Mouse (Mus musculus) heart, embryonic 12.5 days (tissue): ENCODE data around the gene Lrp1. TPM values are rescaled to one million over a fixed set of nuclear protein-coding genes. Genes with fewer than 3 reads are reported as not detected.
A peak's percentile ranks its signal among the peaks of the same experiment; 100 is the strongest.

Experiments used
- ATAC-seq: fragments of 200-750 bp; cut with Nextera tagmentation; 2 replicates; pipeline ENCODE4 v1.8.0; 2017; ENCODE audit warnings: moderate TSS enrichment, moderate library complexity; ENCODE audit not compliant: insufficient number of reproducible peaks, low FRiP score
- H3K27ac ChIP-seq: fragments of 300-500 bp; sonication (generic); 2 replicates; pipeline ENCODE4 v1.5.1; 2016; ENCODE audit warnings: mild to moderate bottlenecking, moderate library complexity; ENCODE audit not compliant: poor library complexity, severe bottlenecking
- H3K27me3 ChIP-seq: fragments of 300-500 bp; sonication (generic); replicated peaks from 2 replicates; pipeline ENCODE4 v1.6.1; 2016; ENCODE audit warnings: mild to moderate bottlenecking, moderate library complexity
- H3K36me3 ChIP-seq: fragments of 300-500 bp; sonication (generic); 2 replicates; pipeline ENCODE4 v1.6.1; 2016; ENCODE audit warnings: mild to moderate bottlenecking, moderate library complexity
- H3K4me1 ChIP-seq: fragments of 300-500 bp; sonication (generic); replicated peaks from 2 replicates; pipeline ENCODE4 v1.6.1; 2016; ENCODE audit warnings: mild to moderate bottlenecking
- H3K4me2 ChIP-seq: fragments of 300-500 bp; sonication (generic); 2 replicates; pipeline ENCODE4 v1.6.1; 2016; ENCODE audit warnings: mild to moderate bottlenecking, moderate library complexity
- H3K4me3 ChIP-seq: fragments of 300-500 bp; sonication (generic); 2 replicates; pipeline ENCODE4 v1.5.1; 2016; ENCODE audit warnings: mild to moderate bottlenecking
- H3K9ac ChIP-seq: fragments of 300-500 bp; sonication (generic); 2 replicates; pipeline ENCODE4 v1.6.1; 2016; ENCODE audit warnings: mild to moderate bottlenecking, moderate library complexity
- H3K9me3 ChIP-seq: fragments of 300-500 bp; sonication (generic); replicated peaks from 2 replicates; pipeline ENCODE4 v1.6.1; 2016; ENCODE audit warnings: mild to moderate bottlenecking, moderate library complexity
- WGBS: fragments of 180-500 bp; shearing (Covaris S2); methylation state at CpG from one replicate; pipeline ENCODE4 v1.1.7; 2016; 5-methylcytosine and 5-hydroxymethylcytosine counted together
- polyA plus RNA-seq: library from polyadenylated mRNA; unstranded; fragments of >200 nt; fragmentation: Nextera tagmentation; extraction: Ambion mirVana; gene quantifications from 2 replicates; pipeline ENCODE4 v1.2.1, GENCODE M21; 2016

The Lrp1 gene
- polyA plus RNA-seq, 1 experiment from 2014 or later = 43.3 TPM

GRCm38 (mm10) chr10:127517941-127518340, 103.0 kb downstream of the Lrp1 start:
- ATAC-seq = no peak
- Histone ChIP-seq H3K36me3 (peaks cover 35% of the 10 kb centered on the region), H3K27me3 (peaks cover 56% of the 10 kb centered on the region), H3K27ac (no peak overlapping the region), H3K9me3 (no peaks in the 10 kb centered on the region), H3K9ac (no peak overlapping the region), H3K4me1 (peaks cover 56% of the 10 kb centered on the region), H3K4me3 (no peak overlapping the region), H3K4me2 (no peak overlapping the region)
- 95% methylated on average over 22 of the region's 22 CpGs for WGBS

DNA sequence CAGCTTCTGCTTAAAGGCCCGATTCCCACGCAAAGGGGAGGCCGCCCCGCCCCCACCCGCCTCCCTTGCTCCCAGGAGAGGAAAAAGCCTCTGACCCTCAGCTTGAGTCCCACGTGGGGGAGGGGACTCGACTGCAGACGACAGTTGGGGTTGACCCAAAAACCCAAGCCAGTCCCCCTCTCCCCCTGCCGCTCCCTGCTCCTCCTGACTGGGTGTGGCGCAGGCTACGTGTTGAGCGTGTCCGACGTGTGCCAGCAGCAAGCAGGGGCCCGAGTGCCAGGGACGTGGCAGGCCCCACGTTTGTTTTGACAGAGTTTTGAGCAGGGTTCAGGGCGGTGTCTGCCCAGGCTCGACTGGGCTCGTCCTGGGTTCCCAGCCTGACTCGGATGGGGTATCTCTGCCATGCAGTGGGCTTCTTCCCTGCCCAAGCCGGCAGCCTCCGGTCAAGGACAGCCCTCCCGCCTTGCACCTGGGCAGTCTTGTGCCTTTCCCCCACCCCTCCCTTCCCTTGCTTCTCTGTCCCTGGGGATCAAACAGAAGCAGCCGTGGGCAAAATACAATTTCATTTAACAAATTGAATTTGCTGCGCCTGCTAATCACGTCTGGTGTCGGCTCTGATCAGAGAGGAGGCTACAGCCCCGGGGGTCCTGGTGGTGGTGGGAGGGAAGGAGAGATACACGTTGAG, 104.2 kb downstream of the Lrp1 start:
- Histone ChIP-seq H3K9me3 (no peaks in the 10 kb centered on the region), H3K4me1 (peaks cover 64% of the 10 kb centered on the region), H3K27ac (no peak overlapping the region), H3K4me2 (peak overlapping the region; percentile 63), H3K9ac (peak overlapping the region; percentile 54), H3K36me3 (peaks cover 35% of the 10 kb centered on the region), H3K27me3 (peaks cover 63% of the 10 kb centered on the region), H3K4me3 (peak overlapping the region; percentile 29)
- WGBS = 11% methylated on average over 30 of the region's 30 CpGs
- ATAC-seq = peak; percentile 24; the same call in 1 of the 2 replicates

- Histone ChIP-seq H3K36me3 (peaks cover 35% of the 10 kb centered on the region), H3K27ac (no peak overlapping the region), H3K9ac (peak overlapping the region; percentile 54), H3K4me3 (peak overlapping the region; percentile 29), H3K27me3 (peaks cover 70% of the 10 kb centered on the region), H3K4me2 (peak overlapping the region; percentile 63), H3K9me3 (no peaks in the 10 kb centered on the region), H3K4me1 (peaks cover 64% of the 10 kb centered on the region)
- no peak for ATAC-seq
- 18% methylated on average over 8 of the region's 8 CpGs for WGBS
Measured at GRCm38 (mm10) chr10:127515983-127516459, 104.9 kb downstream of the Lrp1 start.

- Histone ChIP-seq H3K27me3 (peaks cover 76% of the 10 kb centered on the region), H3K36me3 (peaks cover 34% of the 10 kb centered on the region), H3K4me1 (peaks cover 58% of the 10 kb centered on the region), H3K4me2 (peak overlapping the region; percentile 84), H3K9me3 (no peaks in the 10 kb centered on the region), H3K4me3 (0 out of 2 replicates have a peak overlapping the region, but pooled peaks have one; percentile 2), H3K9ac (no peak overlapping the region), H3K27ac (no peak overlapping the region)
- 30% methylated on average over 9 of the region's 9 CpGs for WGBS
- ATAC-seq = no peak
Measured at GRCm38 (mm10) chr10:127515271-127515982, 105.5 kb downstream of the Lrp1 start.

DNA sequence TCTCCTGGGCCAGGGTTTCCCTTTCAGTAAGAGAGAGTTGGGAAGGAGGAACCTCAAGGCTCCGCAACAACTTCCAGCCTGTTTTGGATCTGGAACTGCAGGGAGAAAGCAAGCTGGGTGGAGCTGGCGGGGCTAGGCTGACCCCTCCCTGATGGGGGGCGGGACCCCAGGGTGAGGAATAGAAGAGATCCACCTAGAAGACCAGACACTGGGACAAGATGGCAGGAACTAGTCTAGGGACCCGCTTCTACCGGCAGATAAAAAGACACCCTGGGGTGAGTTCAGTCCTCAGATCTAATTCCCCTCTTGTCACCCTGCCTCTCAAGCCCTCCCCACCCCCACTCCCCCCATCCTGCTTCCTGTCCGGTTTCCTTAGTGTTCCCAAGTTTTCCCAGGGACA, 106.2 kb downstream of the Lrp1 start, which contains the start of gene Ndufa4l2:
Gene Ndufa4l2 (plus strand): TSS at position 204 of the 400 bp plus-strand sequence.
- Histone ChIP-seq H3K4me2 (peak within 1 kb of the TSS; percentile 84), H3K9ac (0 out of 2 replicates have a peak within 1 kb of the TSS, but pooled peaks have one; percentile 19), H3K9me3 (no peaks in the 10 kb centered on the region), H3K27ac (no peak within 1 kb of the TSS), H3K4me1 (peaks cover 59% of the 10 kb centered on the region), H3K36me3 (peaks cover 27% of the 10 kb centered on the region), H3K27me3 (peaks cover 83% of the 10 kb centered on the region), H3K4me3 (peak within 1 kb of the TSS; percentile 23)
- no peak for ATAC-seq
- WGBS = 9% methylated on average over 6 of the region's 6 CpGs

GRCm38 (mm10) chr10:127514111-127514698, 106.7 kb downstream of the Lrp1 start:
- peaks cover 64% of the 10 kb centered on the region for H3K4me1 ChIP-seq

DNA sequence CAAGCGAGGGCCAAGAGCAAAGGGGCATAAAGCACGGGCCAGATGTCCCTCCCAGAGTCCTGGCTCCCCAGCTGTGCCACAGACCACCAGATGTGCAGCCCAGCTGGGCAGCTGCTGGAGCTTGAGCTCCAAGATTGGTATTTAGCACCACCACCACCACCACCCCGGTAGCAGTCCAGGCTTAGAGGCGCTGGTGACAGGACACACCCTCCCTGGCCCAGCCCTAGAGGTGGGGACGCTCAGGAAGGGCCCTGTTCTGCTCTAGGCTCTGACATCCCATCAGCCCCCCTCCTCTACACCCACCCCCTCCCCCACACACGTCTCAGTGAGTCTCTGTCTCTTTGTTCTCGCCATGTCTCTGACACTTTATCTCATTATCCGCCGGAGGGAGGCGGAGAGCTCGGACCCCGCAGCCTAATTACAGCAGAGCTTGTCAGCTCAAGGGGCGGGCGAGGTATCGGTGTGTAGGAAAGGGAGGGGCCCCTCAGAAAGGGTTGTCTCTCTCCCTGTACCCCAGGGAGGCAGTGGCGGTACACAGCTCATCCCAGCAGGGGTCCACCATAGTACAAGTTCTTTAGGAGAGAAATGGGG, 107.4 kb downstream of the Lrp1 start:
- peak overlapping the region; percentile 84 for H3K4me2 ChIP-seq
- no peaks in the 10 kb centered on the region for H3K9me3 ChIP-seq
- under 1% methylated on average over 16 of the region's 16 CpGs for WGBS
- peaks cover 88% of the 10 kb centered on the region for H3K27me3 ChIP-seq
- ATAC-seq = 0 out of 2 replicates have a peak, but pooled peaks have one; percentile 27
- peak overlapping the region; percentile 23 for H3K4me3 ChIP-seq
- peaks cover 16% of the 10 kb centered on the region for H3K36me3 ChIP-seq
- peaks cover 69% of the 10 kb centered on the region for H3K4me1 ChIP-seq
- H3K9ac ChIP-seq = peak overlapping the region; percentile 19; the same call in 1 of the 2 replicates
- H3K27ac ChIP-seq = no peak overlapping the region

More at GRCm38 (mm10) chr10:127514111-127514698, 106.7 kb downstream of the Lrp1 start:
- H3K4me3 ChIP-seq = 0 out of 2 replicates have a peak overlapping the region, but pooled peaks have one; percentile 2
- H3K4me2 ChIP-seq = peak overlapping the region; percentile 84
- ATAC-seq = no peak
- H3K27ac ChIP-seq = no peak overlapping the region
- peaks cover 22% of the 10 kb centered on the region for H3K36me3 ChIP-seq
- H3K27me3 ChIP-seq = peaks cover 89% of the 10 kb centered on the region
- WGBS = 9% methylated on average over 13 of the region's 13 CpGs
- H3K9me3 ChIP-seq = no peaks in the 10 kb centered on the region
- H3K9ac ChIP-seq = no peak overlapping the region

DNA sequence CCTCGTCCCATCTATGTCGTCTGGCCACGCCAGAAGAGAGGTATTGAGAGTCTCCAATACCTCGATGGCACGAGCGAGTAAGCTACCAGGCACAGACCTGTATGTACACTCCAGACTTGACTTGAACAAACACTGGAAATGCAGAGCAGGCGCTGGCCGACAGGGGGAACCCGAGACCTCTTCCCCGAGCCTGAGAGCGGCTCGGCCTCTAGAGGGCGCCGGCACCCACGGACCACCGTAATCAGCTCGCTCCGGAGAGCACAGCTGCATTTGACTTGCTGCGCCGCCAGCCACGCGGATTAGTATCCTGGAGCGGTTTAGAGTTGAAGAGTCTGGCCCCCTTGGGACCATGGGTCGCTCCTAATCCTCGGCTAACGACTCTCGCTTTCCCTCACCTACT, 108.1 kb downstream of the Lrp1 start:
- peaks cover 8% of the 10 kb centered on the region for H3K36me3 ChIP-seq
- peak overlapping the region; percentile 48 for H3K4me3 ChIP-seq
- no peaks in the 10 kb centered on the region for H3K9me3 ChIP-seq
- peak overlapping the region; percentile 19; the same call in 1 of the 2 replicates for H3K9ac ChIP-seq
- peaks cover 76% of the 10 kb centered on the region for H3K4me1 ChIP-seq
- WGBS = under 1% methylated on average over 27 of the region's 27 CpGs
- H3K27me3 ChIP-seq = peaks cover 88% of the 10 kb centered on the region
- H3K27ac ChIP-seq = no peak overlapping the region
- H3K4me2 ChIP-seq = peak overlapping the region; percentile 84
- peak; percentile 10; the same call in 1 of the 2 replicates for ATAC-seq

- peaks cover 88% of the 10 kb centered on the region for H3K27me3 ChIP-seq
- H3K4me3 ChIP-seq = peak overlapping the region; percentile 48
- no peak overlapping the region for H3K27ac ChIP-seq
- peaks cover 3% of the 10 kb centered on the region; the same call in 1 of the 2 replicates for H3K36me3 ChIP-seq
- peaks cover 75% of the 10 kb centered on the region for H3K4me1 ChIP-seq
- 6% methylated on average over 7 of the region's 7 CpGs for WGBS
- no peak overlapping the region for H3K9ac ChIP-seq
- ATAC-seq = no peak
- peak overlapping the region; percentile 84 for H3K4me2 ChIP-seq
- H3K9me3 ChIP-seq = no peaks in the 10 kb centered on the region
Measured at GRCm38 (mm10) chr10:127512307-127512666, 108.7 kb downstream of the Lrp1 start.

GRCm38 (mm10) chr10:127511634-127512306, 109.2 kb downstream of the Lrp1 start:
- no peaks in the 10 kb centered on the region for H3K36me3 ChIP-seq
- ATAC-seq = no peak
- 1% methylated on average over 46 of the region's 46 CpGs for WGBS
- H3K4me2 ChIP-seq = peak overlapping the region; percentile 84
- peaks cover 70% of the 10 kb centered on the region for H3K4me1 ChIP-seq
- H3K4me3 ChIP-seq = peak overlapping the region; percentile 48
- peaks cover 88% of the 10 kb centered on the region for H3K27me3 ChIP-seq
- peak overlapping the region; percentile 59 for H3K9ac ChIP-seq
- H3K27ac ChIP-seq = no peak overlapping the region
- H3K9me3 ChIP-seq = no peaks in the 10 kb centered on the region
